Mouse (Mus musculus) NIH3T3 (cell line): ENCODE measurements around the gene Ubxn11.
A peak's percentile ranks its signal among the peaks of the same experiment; 100 is the strongest.

ENCODE experiments used
- DNase-seq: peaks from one replicate; pipeline ENCODE4 v3.0.0-alpha.2; 2012; ENCODE audit warnings: low read depth

Ubxn11 gene

GRCm38 (mm10) chr4:134101979-134102741 lies at the start of gene Ubxn11:
Gene Ubxn11, plus strand, starts transcription at chr4:134102570.
- DNase-seq: peak; percentile 90

GRCm38 (mm10) chr4:134053538-134053937 lies 48.8 kb upstream of the Ubxn11 start, which contains the start of gene Zfp683:
Gene Zfp683, plus strand, starts transcription at chr4:134053838.
- no peak for DNase-seq

DNA sequence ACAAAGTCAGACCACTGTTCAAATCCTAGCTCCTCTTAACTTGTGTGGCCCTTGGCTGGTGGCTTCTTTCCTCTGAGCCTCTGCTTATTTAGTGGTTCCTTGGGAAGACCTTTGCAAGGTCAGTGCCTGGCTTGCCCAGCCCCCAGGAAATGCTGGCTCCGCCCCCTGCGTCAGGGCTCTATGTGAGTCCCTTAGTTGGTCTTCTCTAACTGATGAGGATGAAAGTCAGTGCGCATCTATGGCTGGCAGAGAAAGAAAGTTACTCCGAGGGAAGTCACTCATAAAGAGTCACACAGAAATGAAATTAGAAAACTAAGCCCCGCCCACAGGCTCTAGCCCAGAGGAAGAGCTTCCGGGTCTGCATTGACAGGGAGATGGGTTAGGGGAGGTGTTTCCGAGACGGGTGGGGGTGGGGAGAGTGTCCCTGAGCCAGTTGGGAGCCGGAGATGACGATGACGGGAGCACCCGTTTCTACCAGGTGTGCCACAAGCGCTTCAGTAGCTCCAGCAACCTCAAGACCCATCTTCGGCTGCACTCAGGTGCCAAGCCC lies 44.1 kb upstream of the Ubxn11 start:
- DNase-seq: no peak

- DNase-seq: no peak
Measured at GRCm38 (mm10) chr4:134058908-134059307, 43.5 kb upstream of the Ubxn11 start.

- no peak for DNase-seq
Measured at GRCm38 (mm10) chr4:134060135-134060865, 42.1 kb upstream of the Ubxn11 start, which contains the start of gene Crybg2. Gene Crybg2, plus strand, starts transcription at chr4:134060815.

DNA sequence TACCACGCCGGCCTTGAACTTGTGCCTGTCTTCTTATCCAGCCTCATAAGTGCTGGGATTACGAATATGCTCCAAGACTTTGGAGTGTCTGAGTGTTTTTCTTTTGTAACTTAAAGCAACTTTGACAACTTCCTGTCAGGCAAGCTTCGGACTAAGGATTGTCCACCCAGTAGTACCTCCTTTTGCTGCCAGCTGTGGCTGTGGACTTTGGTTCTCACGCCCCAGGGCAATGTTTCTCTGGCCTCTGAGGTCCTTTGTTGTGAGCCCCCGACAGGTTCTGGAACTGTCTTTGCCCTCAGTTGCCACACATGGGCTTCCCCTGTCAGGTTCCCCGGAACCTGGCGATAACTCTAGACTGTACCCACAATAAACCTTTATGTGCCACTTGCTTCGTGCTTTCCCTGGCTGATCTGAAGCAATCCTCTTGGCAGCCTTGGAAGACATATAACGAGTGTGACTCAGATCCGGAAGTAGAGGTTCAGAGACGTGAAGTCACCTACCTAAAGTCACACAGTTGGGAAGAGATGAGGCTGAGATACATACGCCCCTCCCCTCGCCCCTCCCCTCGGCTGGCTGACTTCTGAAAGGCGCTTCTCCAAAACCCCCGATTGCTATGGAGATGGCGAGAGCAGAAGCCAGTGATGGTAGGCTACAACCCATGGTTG lies 41.1 kb upstream of the Ubxn11 start:
- DNase-seq: peak; percentile 15

DNA sequence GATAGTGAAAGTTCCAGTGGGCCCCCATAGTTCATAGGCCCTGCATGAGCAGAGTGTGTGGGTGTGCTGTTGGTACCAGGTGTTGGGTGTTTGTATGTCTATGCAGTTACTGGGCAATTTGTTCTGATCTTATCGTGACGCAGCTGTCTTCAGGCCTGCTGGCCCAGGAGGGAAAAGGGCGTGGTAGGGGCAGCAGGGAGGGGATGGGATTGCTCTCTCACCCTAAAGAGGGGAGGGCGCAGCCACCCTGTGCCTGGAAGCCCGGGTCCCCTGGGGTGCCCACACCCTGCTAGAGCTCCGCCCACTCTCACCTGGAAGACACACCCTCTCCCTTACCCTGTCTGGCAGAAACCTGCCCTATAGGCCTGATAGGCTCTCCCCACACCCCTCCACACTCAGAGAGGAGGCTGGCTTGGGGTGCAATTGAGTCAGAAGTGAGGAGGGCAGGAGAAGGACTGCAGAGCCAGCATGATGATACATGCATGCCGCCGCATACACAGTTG lies 40.4 kb upstream of the Ubxn11 start:
- no peak for DNase-seq

DNA sequence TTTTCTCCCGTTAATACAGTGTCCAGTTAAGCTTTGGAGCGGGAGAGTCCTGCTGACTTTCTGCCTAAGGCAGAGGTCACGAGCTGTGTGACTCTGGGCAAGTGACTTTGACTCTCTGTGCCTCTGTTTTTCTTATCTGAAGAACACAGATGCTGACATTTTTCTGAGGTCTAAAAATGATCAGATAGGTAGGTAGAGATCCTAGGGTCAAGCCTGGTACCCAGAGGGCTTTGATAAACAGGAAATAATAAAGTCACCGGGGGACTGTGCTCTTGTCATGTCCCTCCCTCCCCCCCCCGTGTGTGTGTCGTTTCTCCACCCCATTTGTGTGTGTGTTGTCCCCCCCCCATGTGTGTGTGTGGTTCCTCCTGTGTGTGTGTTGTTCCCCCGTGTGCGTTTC lies 39.8 kb upstream of the Ubxn11 start:
- no peak for DNase-seq

DNA sequence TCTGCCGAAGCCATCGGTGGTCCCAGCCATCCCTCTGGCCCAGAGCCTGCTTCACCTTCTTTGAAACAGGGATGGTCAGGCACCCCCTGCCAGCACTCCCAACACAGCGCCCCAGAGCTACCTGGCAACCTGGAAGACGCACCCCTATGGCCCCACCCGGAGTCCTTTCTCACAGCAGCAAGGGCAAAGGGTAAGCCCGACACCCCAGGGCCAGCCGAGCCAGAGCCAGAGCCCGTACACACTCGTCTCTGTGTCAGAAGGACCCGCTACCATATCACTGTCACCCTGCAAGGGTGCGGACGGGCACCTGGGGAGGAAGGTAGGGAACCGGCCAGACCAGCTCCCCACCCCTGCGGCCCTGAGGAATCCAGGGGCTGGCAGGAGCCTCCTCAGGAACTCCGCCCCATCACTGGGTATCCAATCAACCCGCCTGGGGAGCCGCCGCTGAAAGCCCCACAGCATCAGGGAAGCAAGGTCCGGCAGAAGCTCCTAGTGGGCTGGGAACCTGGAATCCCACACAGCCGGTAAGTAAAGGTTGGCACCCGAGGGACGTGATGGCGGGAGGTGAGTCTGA lies 36.9 kb upstream of the Ubxn11 start:
- DNase-seq: no peak

GRCm38 (mm10) chr4:134067383-134067782 lies 35.0 kb upstream of the Ubxn11 start:
- no peak for DNase-seq

GRCm38 (mm10) chr4:134067833-134068544 lies 34.4 kb upstream of the Ubxn11 start:
- DNase-seq: no peak

DNA sequence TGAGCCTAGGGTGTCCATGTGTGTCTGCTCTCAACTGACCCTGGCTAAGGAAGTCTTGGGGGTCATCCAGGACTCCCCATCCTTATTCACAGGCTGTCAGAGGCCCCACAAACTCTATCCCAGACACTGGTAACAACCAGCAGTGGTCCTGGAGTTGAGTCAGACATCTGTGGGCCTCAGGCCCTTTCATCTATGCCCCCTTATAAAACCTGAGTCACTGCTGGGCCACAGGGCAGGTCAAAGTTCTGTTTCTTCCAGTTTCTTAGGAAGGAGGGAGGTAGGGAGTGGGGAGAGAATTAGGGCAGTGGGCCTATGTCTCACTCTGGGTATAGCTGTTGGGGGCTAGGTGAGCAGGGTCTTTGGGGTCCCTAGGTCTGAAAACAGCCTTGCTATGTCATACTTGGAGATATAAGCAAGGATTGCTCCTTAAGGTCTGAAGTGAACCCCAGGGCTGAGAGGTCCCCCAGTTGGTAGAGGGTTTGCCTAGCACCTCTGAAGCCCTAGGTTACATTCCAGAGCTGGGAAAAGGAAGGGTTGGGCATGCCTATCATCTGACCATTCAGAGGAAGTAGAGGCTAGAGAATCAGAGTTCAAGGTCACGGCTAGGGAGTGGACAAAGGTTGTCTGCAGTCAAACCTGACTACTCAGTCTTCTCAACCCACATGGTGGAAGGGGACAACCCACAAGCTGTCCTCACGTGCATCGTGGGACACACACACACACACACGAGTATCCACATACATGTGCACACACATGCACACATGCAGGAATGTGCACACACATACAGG lies 33.4 kb upstream of the Ubxn11 start:
- no peak for DNase-seq

- peak; percentile 26 for DNase-seq
Measured at GRCm38 (mm10) chr4:134078694-134079093, 23.7 kb upstream of the Ubxn11 start.

DNA sequence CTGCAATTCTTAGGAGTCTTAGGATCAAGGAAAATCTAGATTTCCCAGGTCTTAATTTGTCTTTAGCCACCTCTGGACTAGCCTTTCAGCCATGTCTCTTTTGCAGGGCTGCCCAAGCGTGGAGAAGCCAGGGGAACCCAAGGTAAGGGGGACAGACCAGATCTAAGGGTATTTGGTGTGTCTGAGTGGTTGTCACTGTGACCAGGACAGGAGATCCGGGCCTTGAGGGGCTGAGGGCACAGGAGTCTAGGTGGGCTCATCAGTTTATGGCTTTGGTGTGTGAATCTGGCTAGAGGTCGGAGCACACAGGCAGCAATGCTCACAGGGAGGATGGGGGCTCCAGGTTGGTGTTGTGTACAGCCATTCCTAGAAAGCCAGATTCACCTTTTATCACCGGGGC lies 21.7 kb upstream of the Ubxn11 start:
- DNase-seq: no peak

- no peak for DNase-seq
Measured at GRCm38 (mm10) chr4:134081730-134082386, 20.5 kb upstream of the Ubxn11 start.

DNA sequence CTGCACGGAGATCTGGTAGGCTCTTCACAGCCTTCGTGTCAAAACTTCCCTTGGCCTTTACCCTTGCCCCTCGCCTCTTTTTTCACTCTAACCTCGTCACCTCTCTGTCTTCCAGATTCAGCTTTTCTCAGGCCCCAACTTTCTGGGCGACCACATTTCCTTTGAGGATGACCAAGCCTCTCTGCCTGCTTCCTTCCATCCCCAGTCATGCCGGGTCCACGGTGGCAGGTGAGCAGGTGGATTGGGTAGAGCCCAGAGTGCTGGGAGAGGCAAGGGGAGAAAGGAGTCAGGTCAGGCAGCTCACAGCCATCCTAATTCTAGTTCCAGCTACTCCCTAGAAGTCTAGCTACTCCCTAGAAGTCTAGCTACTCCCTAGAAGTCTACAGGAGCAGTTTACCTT lies 19.9 kb upstream of the Ubxn11 start:
- no peak for DNase-seq

DNA sequence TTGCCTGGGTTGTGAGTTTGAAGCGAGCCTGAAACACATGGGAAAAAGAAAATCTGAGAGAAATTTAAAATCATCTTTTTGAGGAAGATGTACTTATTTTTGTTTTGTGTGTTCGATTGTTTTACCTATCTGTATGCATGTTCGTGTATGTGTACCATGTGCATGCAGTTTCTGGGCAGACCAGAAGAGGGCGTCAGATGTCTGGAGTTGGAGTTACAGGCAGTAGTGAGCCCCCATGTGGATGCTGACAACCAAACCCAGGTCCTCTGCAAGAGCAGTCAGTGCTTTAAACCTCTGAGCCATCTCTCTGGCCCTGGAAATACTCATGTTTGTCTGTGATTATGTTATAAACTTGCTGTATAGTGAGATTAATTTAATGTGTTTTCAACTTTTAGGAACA lies 17.4 kb upstream of the Ubxn11 start:
- DNase-seq: no peak

DNA sequence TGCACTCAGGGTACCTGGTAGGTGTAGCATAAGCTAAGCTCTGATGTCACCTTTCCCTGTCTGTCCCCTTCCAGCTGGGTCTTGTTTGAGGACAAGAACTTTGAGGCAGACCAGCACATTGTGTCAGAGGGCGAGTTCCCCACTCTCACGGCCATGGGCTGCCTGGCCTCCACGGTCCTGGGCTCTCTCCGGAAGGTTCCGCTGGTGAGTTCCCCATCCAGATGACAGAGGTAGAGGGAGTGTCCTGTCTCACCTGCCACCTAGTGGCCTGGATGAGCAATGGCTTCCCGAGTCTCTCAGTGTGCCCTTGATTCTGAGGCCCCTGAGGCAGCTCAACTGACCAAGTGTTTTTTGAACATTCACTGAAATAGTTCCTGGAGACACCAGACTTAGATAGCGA lies 15.0 kb upstream of the Ubxn11 start:
- DNase-seq: peak; percentile 40

DNA sequence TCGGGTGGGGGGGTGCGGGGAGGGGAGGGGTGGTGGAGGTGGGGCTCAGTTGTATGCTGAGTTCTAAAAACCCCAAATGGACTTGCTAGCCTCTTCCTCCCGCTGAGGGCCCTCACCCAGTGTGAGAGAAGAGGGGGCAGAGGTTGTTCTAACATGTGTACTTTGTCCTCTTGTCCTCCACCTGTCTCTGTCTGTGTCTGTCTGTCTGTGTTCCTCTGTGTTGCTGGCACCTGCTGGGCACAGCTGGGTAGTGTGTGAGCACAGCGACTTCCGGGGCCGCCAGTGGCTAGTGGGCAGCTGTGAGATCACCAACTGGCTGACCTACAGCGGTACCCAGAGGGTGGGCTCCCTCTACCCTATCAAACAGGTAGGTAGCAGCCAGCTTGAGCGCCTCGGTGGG lies 13.3 kb upstream of the Ubxn11 start:
- DNase-seq: no peak
